Mouse (Mus musculus) gastrocnemius, postnatal 36 days (tissue): ENCODE measurements around the gene Mmp23. TPM values are rescaled to one million over a fixed set of nuclear protein-coding genes. Genes with fewer than 3 reads are reported as not detected.

Experiments used
- DNase-seq, 2 experiments: peaks; one replicate each; pipeline ENCODE4 v3.0.0; 2022
- intact Hi-C: fragments of 180-260 bp; cut with DNase I; formaldehyde crosslinking; loops from one replicate; pipeline ENCODE4 v1.15.1; 2025
- total RNA-seq, 2 experiments: library from RNA; stranded (reverse); gene quantifications; 2 replicates each; pipeline ENCODE4 v1.2.3; 2021

The Mmp23 gene
- total RNA-seq, 2 experiments from 2014 or later, result 2.2 to 3.5 TPM

- no peak for DNase-seq
- intact Hi-C loops, result no loop called here
Observed at GRCm38 (mm10) chr4:155603801-155604200, 49.4 kb downstream of the Mmp23 start.

- intact Hi-C loops, result no loop called here
- DNase-seq, result no peak
Observed at GRCm38 (mm10) chr4:155602753-155603152, 50.4 kb downstream of the Mmp23 start.

- no peak for DNase-seq
- intact Hi-C loops, result no loop called here
Observed at GRCm38 (mm10) chr4:155601997-155602456, 51.2 kb downstream of the Mmp23 start.

- intact Hi-C loops, result no loop called here
- peak; percentile 90 to 99 for DNase-seq
Observed at GRCm38 (mm10) chr4:155601091-155601996, 51.8 kb downstream of the Mmp23 start, which contains the start of gene Slc35e2. Gene Slc35e2, plus strand, starts transcription at chr4:155601416.

Other genes starting within 250 kb of the Mmp23 start
- under 1 TPM; 0.15 to 0.38 TPM for gene Cfap74, start 244.2 kb downstream of the Mmp23 start, total RNA-seq
- 100 to 1,000 TPM; 245 to 257 TPM for gene Tmem52, start 184.3 kb downstream of the Mmp23 start, total RNA-seq
- gene Gnb1, start 162.0 kb downstream of the Mmp23 start, total RNA-seq, result 10 to 100 TPM; 55.4 to 63.3 TPM
- 10 to 100 TPM; 16.6 to 16.9 TPM for gene Nadk, start 91.0 kb downstream of the Mmp23 start, total RNA-seq
- 1 to 10 TPM; 2.9 to 3.8 TPM for gene Slc35e2, start 52.0 kb downstream of the Mmp23 start, total RNA-seq
- 10 to 100 TPM; 20.6 to 28.1 TPM for gene Cdk11b, start 28.5 kb downstream of the Mmp23 start, total RNA-seq
- gene Gm10563, start 8.0 kb downstream of the Mmp23 start, total RNA-seq, result not detected
- 10 to 100 TPM; 13.8 to 15.2 TPM for gene Mib2, start 15.8 kb upstream of the Mmp23 start, total RNA-seq
- 1 to 10 TPM; 1.2 to 1.3 TPM for gene Fndc10, start 41.0 kb upstream of the Mmp23 start, total RNA-seq
- gene Ssu72, start 51.4 kb upstream of the Mmp23 start, total RNA-seq, result 10 to 100 TPM; 32.3 to 34.8 TPM
- gene Tmem240, start 81.4 kb upstream of the Mmp23 start, total RNA-seq, result under 1 TPM; 0.28 to 0.39 TPM
- gene Atad3a, start 107.7 kb upstream of the Mmp23 start, total RNA-seq, result 10 to 100 TPM; 23.7 to 26.6 TPM
- 1 to 10 TPM; 4.6 to 4.7 TPM for gene Vwa1, start 121.3 kb upstream of the Mmp23 start, total RNA-seq
- gene Tmem88b, start 132.5 kb upstream of the Mmp23 start, total RNA-seq, result under 1 TPM; 0.67 to 0.87 TPM
- not detected for gene Ankrd65, start 137.1 kb upstream of the Mmp23 start, total RNA-seq
- 10 to 100 TPM; 38.3 to 49.1 TPM for gene Mrpl20, start 149.5 kb upstream of the Mmp23 start, total RNA-seq
- 10 to 100 TPM; 19.7 to 23.7 TPM for gene Ccnl2, start 159.1 kb upstream of the Mmp23 start, total RNA-seq
- gene Aurkaip1, start 177.9 kb upstream of the Mmp23 start, total RNA-seq, result 10 to 100 TPM; 67.3 to 73.1 TPM
- 10 to 100 TPM; 29.9 to 32.7 TPM for gene Mxra8, start 186.3 kb upstream of the Mmp23 start, total RNA-seq
- gene Dvl1, start 194.0 kb upstream of the Mmp23 start, total RNA-seq, result 100 to 1,000 TPM; 104 to 110 TPM
- gene Tas1r3, start 210.0 kb upstream of the Mmp23 start, total RNA-seq, result under 1 TPM in 1 of 2 experiments, not detected in 1; 0.07 TPM
- gene Cptp, start 216.1 kb upstream of the Mmp23 start, total RNA-seq, result 10 to 100 TPM; 14.5 to 16.0 TPM
- gene Ints11, start 216.2 kb upstream of the Mmp23 start, total RNA-seq, result 10 to 100 TPM; 11.9 to 15.4 TPM
- 10 to 100 TPM; 11.4 to 12.8 TPM for gene Pusl1, start 238.4 kb upstream of the Mmp23 start, total RNA-seq
- gene Acap3, start 238.4 kb upstream of the Mmp23 start, total RNA-seq, result 1 to 10 TPM; 7.4 to 7.8 TPM